Mouse (Mus musculus) midbrain, embryonic 16.5 days (tissue): ENCODE results near the gene Map3k5. TPM values are rescaled to one million over a fixed set of nuclear protein-coding genes. Genes with fewer than 3 reads are reported as not detected.

ENCODE experiments used
- ATAC-seq: fragments of 200-750 bp; cut with Nextera tagmentation; 2 replicates; pipeline ENCODE4 v1.8.0; 2017; ENCODE audit warnings: moderate TSS enrichment
- H3K27ac ChIP-seq: fragments of 300-500 bp; sonication (generic); 2 replicates; pipeline ENCODE4 v1.5.1; 2014; ENCODE audit warnings: mild to moderate bottlenecking, low read length, mixed read lengths
- H3K27me3 ChIP-seq: fragments of 300-500 bp; sonication (generic); 2 replicates; pipeline ENCODE4 v1.6.1; 2014; ENCODE audit warnings: low read depth, low read length, mixed read lengths; ENCODE audit not compliant: control insufficient read depth, insufficient read depth
- H3K36me3 ChIP-seq: fragments of 300-500 bp; sonication (generic); 2 replicates; pipeline ENCODE4 v1.6.1; 2014; ENCODE audit warnings: mild to moderate bottlenecking, low read length, moderate library complexity, mixed read lengths; ENCODE audit not compliant: control insufficient read depth, insufficient read depth
- H3K4me1 ChIP-seq: fragments of 300-500 bp; sonication (generic); 2 replicates; pipeline ENCODE4 v1.6.1; 2014; ENCODE audit warnings: mild to moderate bottlenecking, low read length, mixed read lengths; ENCODE audit not compliant: control insufficient read depth, insufficient read depth
- H3K4me2 ChIP-seq: fragments of 300-500 bp; sonication (generic); 2 replicates; pipeline ENCODE4 v1.6.1; 2014; ENCODE audit warnings: mild to moderate bottlenecking, low read length, mixed read lengths
- H3K4me3 ChIP-seq: fragments of 300-500 bp; sonication (generic); 2 replicates; pipeline ENCODE4 v1.5.1; 2014; ENCODE audit warnings: low read depth, mild to moderate bottlenecking, low read length, moderate library complexity, mixed read lengths
- H3K9ac ChIP-seq: fragments of 300-500 bp; sonication (generic); 2 replicates; pipeline ENCODE4 v1.6.1; 2014; ENCODE audit warnings: low read depth, low read length, mixed read lengths
- H3K9me3 ChIP-seq: fragments of 300-500 bp; sonication (generic); replicated peaks from 2 replicates; pipeline ENCODE4 v1.6.1; 2014; ENCODE audit warnings: mild to moderate bottlenecking, low read length, mixed read lengths; ENCODE audit not compliant: control insufficient read depth, poor library complexity, severe bottlenecking
- WGBS: fragments of 180-500 bp; shearing (Covaris S2); extraction: QIAGEN DNeasy Blood & Tissue Kit; methylation state at CpG from one replicate; pipeline ENCODE4 v1.1.7; 2014; 5-methylcytosine and 5-hydroxymethylcytosine counted together
- polyA plus RNA-seq: library from polyadenylated mRNA; unstranded; fragments of >200 nt; fragmentation: Nextera tagmentation; extraction: Ambion mirVana; gene quantifications from 2 replicates; pipeline ENCODE4 v1.2.1, GENCODE M21; 2015

Gene Map3k5
- polyA plus RNA-seq, 1 experiment from 2014 or later: 1.2 TPM

DNA sequence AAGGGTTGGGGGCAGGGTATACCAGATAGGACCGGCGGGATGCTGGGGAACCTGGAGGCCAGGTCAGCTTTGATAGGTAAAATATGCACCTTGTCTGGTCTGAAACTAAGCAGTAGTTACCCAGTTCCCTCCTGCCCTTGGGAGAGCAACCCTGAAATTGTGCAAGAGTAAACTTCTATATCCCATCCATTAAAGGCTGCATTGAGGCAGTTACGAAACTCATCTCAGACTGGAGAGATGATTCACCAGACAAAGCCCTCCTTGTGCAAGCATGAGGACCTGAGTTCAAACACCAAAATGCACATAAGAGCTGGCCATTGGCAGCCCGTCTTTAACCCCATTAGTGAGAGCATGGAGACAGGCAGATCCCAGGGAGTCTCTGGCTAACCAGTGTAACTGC is 233.2 kb downstream of the Map3k5 start:
- 0 out of 2 replicates have a peak, but pooled peaks cover 3% of the 10 kb centered on the region for H3K9me3 ChIP-seq
- no peak for ATAC-seq
- WGBS: 88% methylated on average over 4 of the region's 4 CpGs
- no peak overlapping the region for H3K27ac ChIP-seq
- H3K36me3 ChIP-seq: no peaks in the 10 kb centered on the region
- H3K4me3 ChIP-seq: no peak overlapping the region
- no peak overlapping the region for H3K4me2 ChIP-seq
- H3K27me3 ChIP-seq: no peaks in the 10 kb centered on the region
- H3K4me1 ChIP-seq: peaks cover 16% of the 10 kb centered on the region
- no peak overlapping the region for H3K9ac ChIP-seq

DNA sequence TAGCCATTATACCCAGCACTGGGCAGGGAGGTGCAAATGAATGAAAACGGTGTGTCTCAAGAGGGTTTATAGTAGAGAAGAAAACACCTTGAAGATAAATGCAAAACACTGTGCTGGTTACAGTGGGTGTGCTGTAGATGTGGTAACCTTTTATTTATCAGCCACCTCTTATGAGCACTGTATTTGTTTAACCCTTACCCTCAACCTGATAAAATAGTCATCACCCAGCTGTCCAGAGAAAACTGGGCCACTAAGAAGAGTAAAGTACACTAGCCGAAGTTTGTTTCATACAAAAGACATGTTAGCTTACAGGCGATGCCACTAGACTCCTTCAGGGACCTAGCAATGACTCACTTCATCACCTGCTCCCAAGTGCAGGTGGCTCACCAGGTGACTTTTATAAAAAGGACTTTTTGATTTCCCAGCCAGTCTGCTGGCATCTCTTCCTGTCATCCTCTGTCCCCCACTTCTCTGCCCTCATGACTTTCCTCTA is 235.0 kb downstream of the Map3k5 start:
- Histone ChIP-seq H3K4me3 (no peak overlapping the region), H3K9me3 (0 out of 2 replicates have a peak, but pooled peaks cover 3% of the 10 kb centered on the region), H3K4me1 (peaks cover 16% of the 10 kb centered on the region), H3K9ac (no peak overlapping the region), H3K4me2 (no peak overlapping the region), H3K27me3 (no peaks in the 10 kb centered on the region), H3K36me3 (no peaks in the 10 kb centered on the region), H3K27ac (no peak overlapping the region)
- 86% methylated on average over 3 of the region's 3 CpGs for WGBS
- ATAC-seq: no peak

GRCm38 (mm10) chr10:20169927-20170604 is 235.8 kb downstream of the Map3k5 start:
- H3K36me3 ChIP-seq: no peaks in the 10 kb centered on the region
- H3K4me3 ChIP-seq: peak overlapping the region; percentile 37
- peak overlapping the region; percentile 37 for H3K9ac ChIP-seq
- peak overlapping the region; percentile 62; the same call in 1 of the 2 replicates for H3K27ac ChIP-seq
- ATAC-seq: peak; percentile 56; the same call in 1 of the 2 replicates
- peak overlapping the region; percentile 65 for H3K4me2 ChIP-seq
- no peaks in the 10 kb centered on the region for H3K27me3 ChIP-seq
- peaks cover 16% of the 10 kb centered on the region for H3K4me1 ChIP-seq
- no peaks in the 10 kb centered on the region for H3K9me3 ChIP-seq
- WGBS: 18% methylated on average over 19 of the region's 19 CpGs

- peak overlapping the region; percentile 37 for H3K9ac ChIP-seq
- whole genome bisulfite sequencing: 12% methylated on average over 11 of the region's 11 CpGs
- H3K27me3 ChIP-seq: no peaks in the 10 kb centered on the region
- peak overlapping the region; percentile 65 for H3K4me2 ChIP-seq
- H3K4me1 ChIP-seq: peaks cover 16% of the 10 kb centered on the region
- ATAC-seq: peak; percentile 96
- peak overlapping the region; percentile 62 for H3K27ac ChIP-seq
- no peaks in the 10 kb centered on the region for H3K36me3 ChIP-seq
- peak overlapping the region; percentile 37 for H3K4me3 ChIP-seq
- no peaks in the 10 kb centered on the region for H3K9me3 ChIP-seq
Measured at GRCm38 (mm10) chr10:20170605-20171088, 236.4 kb downstream of the Map3k5 start.

DNA sequence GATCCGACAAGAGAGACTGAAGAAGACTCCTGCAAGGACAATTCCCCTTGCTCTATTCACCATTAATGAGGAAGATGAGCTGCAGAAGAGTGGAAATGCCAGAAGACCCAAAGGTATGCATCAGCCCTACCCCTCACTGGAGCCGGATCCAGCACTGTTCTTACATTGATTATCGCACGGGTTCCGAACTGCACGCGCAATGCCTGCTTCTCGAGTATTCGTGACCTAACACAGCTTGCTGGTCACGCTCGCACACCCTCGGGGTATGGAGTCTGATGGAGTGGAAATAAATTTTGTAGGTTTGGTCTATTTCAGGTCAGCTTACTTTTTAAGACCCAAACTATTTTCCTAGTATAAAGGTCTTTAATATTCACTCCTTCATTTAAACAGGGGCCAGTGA is 236.9 kb downstream of the Map3k5 start:
- Histone ChIP-seq H3K27ac (peak overlapping the region; percentile 62; the same call in 1 of the 2 replicates), H3K4me1 (peaks cover 16% of the 10 kb centered on the region), H3K27me3 (no peaks in the 10 kb centered on the region), H3K36me3 (no peaks in the 10 kb centered on the region), H3K4me3 (peak overlapping the region; percentile 37), H3K9ac (peak overlapping the region; percentile 37), H3K4me2 (peak overlapping the region; percentile 65), H3K9me3 (no peaks in the 10 kb centered on the region)
- 45% methylated on average over 12 of the region's 12 CpGs for WGBS
- peak; percentile 26 for ATAC-seq

DNA sequence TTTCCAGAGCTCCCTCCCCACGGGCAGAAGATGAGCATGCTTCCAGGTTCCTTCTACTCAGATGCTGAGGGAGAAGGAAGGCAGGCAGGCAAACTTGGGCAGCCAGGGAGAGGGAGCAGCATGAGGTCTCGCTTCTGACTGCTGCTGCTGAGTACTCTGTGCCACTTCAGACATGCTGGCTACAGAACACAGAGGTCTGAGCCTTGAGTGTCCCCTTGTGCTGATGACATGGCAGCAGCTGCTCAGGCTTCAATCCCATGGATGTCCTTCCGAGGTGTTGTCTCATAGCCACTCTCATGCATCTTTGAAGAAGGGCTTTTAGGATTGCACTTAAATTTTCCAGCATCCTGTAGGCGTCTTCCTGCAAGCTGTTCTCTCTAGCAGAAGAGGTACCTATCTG is 237.5 kb downstream of the Map3k5 start:
- 37% methylated on average over 4 of the region's 4 CpGs for WGBS
- Histone ChIP-seq H3K4me2 (peak overlapping the region; percentile 65), H3K4me3 (peak overlapping the region; percentile 37; the same call in 1 of the 2 replicates), H3K9ac (peak overlapping the region; percentile 26; the same call in 1 of the 2 replicates), H3K27me3 (no peaks in the 10 kb centered on the region), H3K4me1 (peaks cover 16% of the 10 kb centered on the region), H3K36me3 (no peaks in the 10 kb centered on the region), H3K9me3 (no peaks in the 10 kb centered on the region), H3K27ac (peak overlapping the region; percentile 31)
- no peak for ATAC-seq

DNA sequence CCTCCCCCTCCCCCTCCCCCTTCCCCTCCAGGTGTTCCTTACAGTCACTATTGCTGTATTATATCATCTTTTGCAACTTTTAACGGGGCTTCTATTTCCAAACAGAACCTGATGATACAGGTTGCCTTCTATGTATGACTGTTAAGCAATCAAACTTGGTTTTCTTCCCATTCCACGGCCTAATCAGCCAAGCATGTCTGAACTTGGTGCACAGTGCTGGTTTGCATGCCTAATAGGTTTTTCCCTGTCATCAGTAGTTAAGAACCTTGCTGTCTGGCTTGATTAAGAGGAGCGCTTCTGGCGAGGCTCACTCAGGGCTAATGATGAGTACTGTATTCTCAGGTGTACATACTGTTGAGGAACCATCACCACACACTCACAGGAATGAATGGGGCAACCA is 239.5 kb downstream of the Map3k5 start:
- no peak for ATAC-seq
- WGBS: 78% methylated on average over 4 of the region's 4 CpGs
- H3K4me1 ChIP-seq: peaks cover 16% of the 10 kb centered on the region
- H3K9ac ChIP-seq: no peak overlapping the region
- H3K36me3 ChIP-seq: no peaks in the 10 kb centered on the region
- no peaks in the 10 kb centered on the region for H3K9me3 ChIP-seq
- H3K4me2 ChIP-seq: no peak overlapping the region
- no peak overlapping the region for H3K27ac ChIP-seq
- H3K4me3 ChIP-seq: no peak overlapping the region
- no peaks in the 10 kb centered on the region for H3K27me3 ChIP-seq

- Histone ChIP-seq H3K36me3 (no peaks in the 10 kb centered on the region), H3K27me3 (no peaks in the 10 kb centered on the region), H3K4me1 (peaks cover 8% of the 10 kb centered on the region; the same call in 1 of the 2 replicates), H3K9me3 (no peaks in the 10 kb centered on the region), H3K4me2 (no peak overlapping the region), H3K9ac (no peak overlapping the region), H3K4me3 (no peak overlapping the region), H3K27ac (no peak overlapping the region)
- 70% methylated on average over 7 of the region's 7 CpGs for WGBS
- ATAC-seq: no peak
Measured at GRCm38 (mm10) chr10:20176054-20176453, 241.8 kb downstream of the Map3k5 start.
